Mouse (Mus musculus): ENCODE measurements around the gene Foxp1. TPM values are rescaled to one million over a fixed set of nuclear protein-coding genes. Genes with fewer than 3 reads are reported as not detected.

The Foxp1 gene
- polyA plus RNA-seq, 1 experiment, result 88.7 TPM

DNA sequence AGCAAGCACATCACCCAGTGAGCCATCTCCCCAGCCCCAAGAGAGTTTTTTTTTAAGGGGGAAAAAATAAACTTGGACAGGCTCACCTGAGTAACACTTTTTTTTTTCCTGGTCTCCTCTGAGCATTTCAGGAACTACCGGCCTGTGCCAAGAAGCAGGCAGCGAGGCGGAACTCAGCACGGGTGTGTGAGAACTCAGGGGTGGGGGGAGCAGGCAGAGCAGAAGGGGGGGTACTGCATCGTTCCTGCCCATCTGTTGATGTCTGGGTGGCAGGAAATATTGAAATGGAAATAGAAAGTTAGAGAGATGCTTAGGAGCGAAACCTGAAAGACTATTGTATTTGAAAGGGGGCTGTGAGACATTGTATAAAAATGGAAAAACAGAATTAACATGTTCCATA, 146.7 kb downstream of the Foxp1 start:
- no peak for TF ChIP-seq GATA1 (IDR thresholded peaks at IDR 0.05; ENCODE audit: low read length)

- no peak for TF ChIP-seq GATA1 (IDR thresholded peaks at IDR 0.05; ENCODE audit: low read length)
These were observed 147.1 kb downstream of the Foxp1 start for GRCm38 (mm10) chr6:99375376-99375775.

- no peak for TF ChIP-seq GATA1 (IDR thresholded peaks at IDR 0.05; ENCODE audit: low read length)
These were observed 147.9 kb downstream of the Foxp1 start for GRCm38 (mm10) chr6:99374448-99375271.

DNA sequence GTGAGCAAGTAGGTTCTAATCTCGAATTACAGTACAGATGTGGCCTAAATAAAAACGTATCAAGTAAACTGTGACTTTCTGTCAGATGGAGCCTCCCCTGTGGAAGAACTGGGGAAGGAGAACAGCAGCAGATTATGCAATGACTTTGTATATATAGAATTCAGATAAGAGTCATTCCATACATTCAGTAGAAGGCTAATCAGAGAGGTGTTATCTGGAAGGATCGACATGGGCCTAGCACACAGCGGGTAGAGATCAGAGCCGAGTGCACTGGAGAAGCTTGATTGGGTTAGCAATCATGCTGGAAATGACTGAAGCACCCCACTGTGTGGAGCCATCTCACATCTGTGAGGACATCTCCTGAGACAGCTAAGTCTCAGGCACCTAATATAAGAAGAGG, 150.1 kb downstream of the Foxp1 start:
- no peak for TF ChIP-seq GATA1 (IDR thresholded peaks at IDR 0.05; ENCODE audit: low read length)

- no peak for TF ChIP-seq GATA1 (IDR thresholded peaks at IDR 0.05; ENCODE audit: low read length)
These were observed 150.5 kb downstream of the Foxp1 start for GRCm38 (mm10) chr6:99372016-99372415.

DNA sequence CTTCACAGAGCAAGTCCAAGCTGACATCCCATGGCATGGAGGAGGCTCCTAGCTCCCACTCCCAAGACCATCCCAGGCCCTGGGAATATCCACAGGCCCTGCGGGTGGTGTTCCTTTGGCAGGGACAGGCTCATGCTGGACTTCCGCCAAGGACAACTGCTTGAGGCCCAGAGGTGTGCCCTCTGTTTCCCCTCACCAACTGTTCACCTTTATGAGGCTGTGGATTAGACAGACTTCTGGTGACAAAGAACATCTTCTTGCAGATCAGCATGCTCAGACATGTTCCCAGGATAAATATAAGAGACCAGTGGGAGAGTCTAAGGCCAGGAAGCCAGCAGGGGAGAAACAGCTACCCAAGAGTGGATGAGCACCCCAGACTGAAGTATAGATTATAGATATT, 152.6 kb downstream of the Foxp1 start:
- TF ChIP-seq GATA1 (IDR thresholded peaks at IDR 0.05; ENCODE audit: low read length), result no peak

- no peak for TF ChIP-seq GATA1 (IDR thresholded peaks at IDR 0.05; ENCODE audit: low read length)
These were observed 153.4 kb downstream of the Foxp1 start for GRCm38 (mm10) chr6:99369156-99369555.

- TF ChIP-seq GATA1 (IDR thresholded peaks at IDR 0.05; ENCODE audit: low read length), result no peak
These were observed 154.3 kb downstream of the Foxp1 start for GRCm38 (mm10) chr6:99368118-99368753.

DNA sequence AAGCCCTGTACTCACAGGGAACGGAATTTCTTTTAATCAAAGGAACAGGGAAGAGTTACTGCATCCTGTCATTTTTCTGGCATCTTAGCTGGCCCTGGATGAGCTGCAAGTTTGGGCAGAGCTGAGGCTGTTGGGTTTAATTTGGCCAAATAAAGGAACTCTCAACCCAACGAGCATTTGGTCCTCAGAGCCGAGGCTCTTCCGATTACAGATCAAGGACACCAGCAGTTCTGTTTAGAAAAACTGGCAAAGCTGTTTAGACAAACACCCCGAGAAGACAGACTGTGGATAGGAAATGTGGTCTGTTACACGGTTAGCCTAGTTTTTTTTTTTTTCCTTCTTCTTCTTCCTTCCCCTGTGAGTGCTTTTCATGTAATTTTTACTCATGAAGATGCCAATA, 158.0 kb downstream of the Foxp1 start:
- no peak for TF ChIP-seq GATA1 (IDR thresholded peaks at IDR 0.05; ENCODE audit: low read length)

- no peak for TF ChIP-seq GATA1 (IDR thresholded peaks at IDR 0.05; ENCODE audit: low read length)
These were observed 161.9 kb downstream of the Foxp1 start for GRCm38 (mm10) chr6:99360581-99360980.

GRCm38 (mm10) chr6:99359765-99360499, 162.6 kb downstream of the Foxp1 start:
- TF ChIP-seq GATA1 (IDR thresholded peaks at IDR 0.05; ENCODE audit: low read length), result no peak

GRCm38 (mm10) chr6:99359036-99359698, 163.4 kb downstream of the Foxp1 start:
- TF ChIP-seq GATA1 (IDR thresholded peaks at IDR 0.05; ENCODE audit: low read length), result no peak

DNA sequence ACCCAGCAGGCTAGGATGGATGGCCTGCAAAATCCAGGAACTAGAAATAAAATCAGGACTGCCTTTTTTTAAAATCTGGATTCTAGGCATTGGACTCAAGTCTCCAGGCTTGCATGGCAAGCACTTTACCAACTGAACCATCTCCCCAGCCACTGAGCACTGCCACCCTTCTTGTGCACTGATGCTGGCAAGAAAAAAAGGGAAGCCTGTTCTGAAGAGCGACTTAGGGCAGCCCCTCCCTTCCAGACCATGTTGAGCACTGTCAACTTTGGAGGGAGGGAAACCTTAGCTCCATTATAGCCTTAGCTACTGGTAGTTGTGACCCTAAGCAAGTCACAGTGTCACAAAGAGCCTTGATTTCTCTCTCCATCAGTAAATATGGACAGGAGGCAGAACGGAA, 164.6 kb downstream of the Foxp1 start:
- TF ChIP-seq GATA1 (IDR thresholded peaks at IDR 0.05; ENCODE audit: low read length), result no peak

- no peak for TF ChIP-seq GATA1 (IDR thresholded peaks at IDR 0.05; ENCODE audit: low read length)
These were observed 168.2 kb downstream of the Foxp1 start for GRCm38 (mm10) chr6:99354338-99354737.

- no peak for TF ChIP-seq GATA1 (IDR thresholded peaks at IDR 0.05; ENCODE audit: low read length)
These were observed 169.1 kb downstream of the Foxp1 start for GRCm38 (mm10) chr6:99353441-99353840.

- TF ChIP-seq GATA1 (IDR thresholded peaks at IDR 0.05; ENCODE audit: low read length), result no peak
These were observed 172.0 kb downstream of the Foxp1 start for GRCm38 (mm10) chr6:99350566-99350965.

Measured in G1E-ER4 (cell line).